Mouse (Mus musculus): ENCODE data around the gene Nid1. TPM values are rescaled to one million over a fixed set of nuclear protein-coding genes. Genes with fewer than 3 reads are reported as not detected.
A peak's percentile ranks its signal among the peaks of the same experiment; 100 is the strongest.
"Not testable (repeated sequence)": the region's sequence is repeated elsewhere in the genome, so short reads cannot be mapped to it uniquely, and the experiment has no call there.

Gene Nid1
- polyA plus RNA-seq, 2 experiments = 16.9 to 18.3 TPM

DNA sequence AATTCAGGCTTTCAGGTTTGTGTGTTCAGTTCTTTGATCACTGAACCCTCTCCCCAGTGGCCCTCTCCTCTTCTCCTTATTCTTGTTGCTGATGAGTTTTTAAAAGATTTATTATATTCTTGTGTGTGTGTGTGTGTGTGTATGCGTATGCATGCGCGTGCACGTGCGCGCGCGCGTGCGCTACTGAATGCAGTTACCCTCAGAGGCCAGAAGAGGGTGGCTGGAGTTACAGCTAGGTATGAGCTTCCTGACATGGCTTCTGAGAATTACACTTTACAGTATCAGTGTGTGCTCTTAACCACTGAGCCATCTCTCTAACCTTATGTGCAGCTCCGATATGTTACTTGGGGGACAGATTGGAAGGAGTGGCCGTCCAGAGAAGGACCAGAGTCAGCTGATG is 12.6 kb downstream of the Nid1 start:
- not testable (repeated sequence) for H3K4me1 ChIP-seq (replicated peaks; ENCODE audit: control insufficient read depth in 2 of 2, insufficient read depth in 2 of 2, low read length in 1 of 2); H3K9me3 ChIP-seq (ENCODE audit: control insufficient read depth, low read length); H3K4me3 ChIP-seq (ENCODE audit: insufficient read depth in 1 of 2, low read depth in 2 of 2, low read length in 2 of 2); H3K9ac ChIP-seq (replicated peaks); H3K27ac ChIP-seq; ATAC-seq (ENCODE audit: insufficient read depth); H3K36me3 ChIP-seq (replicated peaks; ENCODE audit: control insufficient read depth, insufficient read depth, low read depth); H3K4me2 ChIP-seq (ENCODE audit: low read depth); H3K27me3 ChIP-seq (ENCODE audit: control insufficient read depth, insufficient read depth, low read length); DNase-seq (ENCODE audit: low read depth in 3 of 3, low spot score in 3 of 3)
- 70% methylated on average over 12 of the region's 12 CpGs for WGBS (ENCODE audit: insufficient replicate concordance)
- TF ChIP-seq CTCF (IDR thresholded peaks at IDR 0.05; ENCODE audit: low read depth) = peak; percentile 18

DNA sequence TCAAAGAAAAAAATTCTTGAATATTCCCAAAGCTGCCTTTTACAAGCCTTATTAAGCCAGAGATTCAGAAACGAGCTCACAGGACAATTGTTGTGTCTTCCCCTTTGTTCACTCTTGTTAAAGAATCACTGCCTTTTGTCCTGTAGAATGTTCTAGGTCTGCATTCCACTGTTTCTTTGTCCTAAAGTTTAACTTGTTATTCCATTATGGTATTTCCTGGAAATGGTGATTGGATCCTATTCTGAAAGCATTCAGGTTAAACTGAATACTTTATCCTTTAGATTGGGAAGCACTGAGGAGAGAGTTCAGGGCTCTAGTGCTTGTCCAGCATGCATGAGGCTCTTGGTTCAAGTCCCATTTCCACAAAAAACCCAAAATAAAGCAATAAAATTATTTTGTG is 13.6 kb downstream of the Nid1 start:
- not testable (repeated sequence) for DNase-seq (ENCODE audit: low read depth in 3 of 3, low spot score in 3 of 3); H3K36me3 ChIP-seq (replicated peaks; ENCODE audit: control insufficient read depth, insufficient read depth, low read depth); H3K4me3 ChIP-seq (ENCODE audit: insufficient read depth in 1 of 2, low read depth in 2 of 2, low read length in 2 of 2); H3K27ac ChIP-seq; H3K4me1 ChIP-seq (replicated peaks; ENCODE audit: control insufficient read depth in 2 of 2, insufficient read depth in 2 of 2, low read length in 1 of 2); H3K27me3 ChIP-seq (ENCODE audit: control insufficient read depth, insufficient read depth, low read length); H3K9ac ChIP-seq (replicated peaks); ATAC-seq (ENCODE audit: insufficient read depth); H3K4me2 ChIP-seq (ENCODE audit: low read depth); H3K9me3 ChIP-seq (ENCODE audit: control insufficient read depth, low read length)
- WGBS (ENCODE audit: insufficient replicate concordance) = 29% methylated on average over 1 of the region's 1 CpGs

DNA sequence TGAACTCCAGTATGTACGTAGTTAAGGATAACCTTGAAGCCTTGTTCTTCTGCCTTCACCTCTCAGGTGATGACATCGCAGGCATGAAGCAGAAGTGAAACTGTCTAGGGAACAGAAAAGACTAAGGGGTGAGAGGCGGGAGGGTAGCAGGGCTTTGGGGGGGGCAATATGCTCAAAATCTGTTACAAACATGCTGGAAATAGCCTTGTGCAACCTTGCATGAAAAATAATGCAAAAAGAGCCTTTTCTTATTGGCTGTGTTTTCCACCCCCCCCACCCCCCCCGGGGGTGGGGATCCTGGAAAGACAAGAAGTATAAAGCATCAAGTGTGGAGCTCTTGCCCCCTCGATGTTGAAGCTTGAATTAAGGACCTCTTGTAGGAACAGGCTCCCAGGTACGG is 16.0 kb downstream of the Nid1 start:
- not testable (repeated sequence) for H3K4me2 ChIP-seq (ENCODE audit: low read depth); DNase-seq (ENCODE audit: low read depth in 3 of 3, low spot score in 3 of 3); H3K9me3 ChIP-seq (ENCODE audit: control insufficient read depth, low read length); H3K36me3 ChIP-seq (replicated peaks; ENCODE audit: control insufficient read depth, insufficient read depth, low read depth); H3K9ac ChIP-seq (replicated peaks); ATAC-seq (ENCODE audit: insufficient read depth); H3K27me3 ChIP-seq (ENCODE audit: control insufficient read depth, insufficient read depth, low read length); H3K4me1 ChIP-seq (replicated peaks; ENCODE audit: control insufficient read depth in 2 of 2, insufficient read depth in 2 of 2, low read length in 1 of 2); H3K27ac ChIP-seq; H3K4me3 ChIP-seq (ENCODE audit: insufficient read depth in 1 of 2, low read depth in 2 of 2, low read length in 2 of 2)
- WGBS (ENCODE audit: insufficient replicate concordance) = 57% methylated on average over 6 of the region's 6 CpGs

DNA sequence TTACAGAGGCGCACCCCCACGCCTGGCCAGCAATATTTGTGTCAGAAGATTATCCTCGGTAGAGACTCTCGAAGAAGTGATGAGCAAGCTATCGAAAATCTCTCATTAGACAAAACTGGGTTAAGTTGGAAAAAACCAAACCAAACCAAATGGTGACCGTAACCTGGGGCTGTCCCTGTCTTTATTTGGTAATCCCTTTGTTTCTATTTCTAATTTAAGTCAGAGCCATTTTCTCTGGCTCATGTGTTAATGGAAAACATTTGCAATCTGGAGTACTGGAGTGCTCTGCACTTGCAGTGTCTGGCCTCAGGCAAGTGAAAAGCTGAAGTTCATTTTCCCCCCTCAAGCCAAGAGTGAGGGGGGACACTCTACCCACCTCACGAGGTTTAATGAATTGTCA is 16.9 kb downstream of the Nid1 start:
- DNase-seq (ENCODE audit: low read depth in 3 of 3, low spot score in 3 of 3); H3K9me3 ChIP-seq (ENCODE audit: control insufficient read depth, low read length); H3K9ac ChIP-seq (replicated peaks); H3K27me3 ChIP-seq (ENCODE audit: control insufficient read depth, insufficient read depth, low read length); H3K27ac ChIP-seq; H3K4me1 ChIP-seq (replicated peaks; ENCODE audit: control insufficient read depth in 2 of 2, insufficient read depth in 2 of 2, low read length in 1 of 2); H3K4me2 ChIP-seq (ENCODE audit: low read depth); H3K36me3 ChIP-seq (replicated peaks; ENCODE audit: control insufficient read depth, insufficient read depth, low read depth); H3K4me3 ChIP-seq (ENCODE audit: insufficient read depth in 1 of 2, low read depth in 2 of 2, low read length in 2 of 2); ATAC-seq (ENCODE audit: insufficient read depth): not testable (repeated sequence)
- WGBS (ENCODE audit: insufficient replicate concordance) = 63% methylated on average over 7 of the region's 7 CpGs

DNA sequence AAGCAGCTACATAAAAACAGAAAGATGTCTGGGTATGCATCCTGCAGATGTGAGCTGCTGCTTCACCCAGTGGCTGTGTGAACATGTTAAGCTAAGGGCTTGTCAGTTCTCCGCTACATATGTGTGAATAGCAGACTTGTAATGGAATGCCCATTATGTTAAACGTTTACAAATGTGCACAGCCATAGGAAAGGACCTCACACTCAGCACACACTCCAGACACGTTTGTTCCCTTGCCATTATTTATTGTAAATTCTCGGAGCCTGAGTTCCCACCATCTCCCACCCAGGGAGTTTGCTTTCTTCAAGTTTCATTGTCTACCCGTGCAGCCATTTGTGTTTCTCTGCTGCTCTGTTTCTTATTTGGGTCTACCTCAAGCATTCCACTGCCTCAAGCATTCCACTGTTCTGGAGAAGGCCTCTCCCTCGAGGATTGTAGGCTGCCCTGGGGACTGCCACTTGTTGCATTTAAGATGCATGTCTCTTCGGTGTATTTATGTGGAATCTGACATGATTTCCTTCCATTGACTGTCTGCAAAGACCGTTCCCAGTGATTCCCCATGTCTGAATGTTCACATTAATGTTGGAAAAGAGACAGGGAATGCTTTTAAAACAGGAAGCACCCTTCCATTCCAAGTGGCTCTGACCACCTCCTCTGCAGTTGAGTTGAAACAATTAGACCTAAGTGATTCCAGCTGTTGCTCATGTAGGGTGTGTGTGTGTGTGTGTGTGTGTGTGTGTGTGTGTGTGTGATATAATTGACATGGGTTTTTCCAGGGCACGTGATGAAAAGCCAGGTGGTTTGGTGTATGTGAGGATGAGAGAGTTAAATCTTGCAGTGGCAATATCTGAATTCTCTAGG is 18.5 kb downstream of the Nid1 start:
- not testable (repeated sequence) for H3K27me3 ChIP-seq (ENCODE audit: control insufficient read depth, insufficient read depth, low read length); H3K9ac ChIP-seq (replicated peaks); H3K36me3 ChIP-seq (replicated peaks; ENCODE audit: control insufficient read depth, insufficient read depth, low read depth); H3K4me3 ChIP-seq (ENCODE audit: insufficient read depth in 1 of 2, low read depth in 2 of 2, low read length in 2 of 2); H3K9me3 ChIP-seq (ENCODE audit: control insufficient read depth, low read length); H3K4me2 ChIP-seq (ENCODE audit: low read depth); DNase-seq (ENCODE audit: low read depth in 3 of 3, low spot score in 3 of 3); H3K4me1 ChIP-seq (replicated peaks; ENCODE audit: control insufficient read depth in 2 of 2, insufficient read depth in 2 of 2, low read length in 1 of 2); ATAC-seq (ENCODE audit: insufficient read depth); H3K27ac ChIP-seq
- 42% methylated on average over 8 of the region's 9 CpGs for WGBS (ENCODE audit: insufficient replicate concordance)

Measured in liver, embryonic 14.5 days (tissue).